Mouse (Mus musculus) kidney, embryonic 15.5 days (tissue): ENCODE measurements at regions not wholly inside any gene's neighbourhood (a gene's known extent, or its start where the extent isn't known, plus 50 kb on each side); places are given as distances from the start of the nearest gene placed in this dataset.

Experiments used
- ATAC-seq: fragments of 200-750 bp; cut with Nextera tagmentation; replicated peaks from 2 replicates; pipeline ENCODE4 v1.8.0; 2017; ENCODE audit warnings: moderate TSS enrichment; ENCODE audit not compliant: low FRiP score
- H3K27ac ChIP-seq: fragments of 300-500 bp; sonication (generic); 2 replicates; pipeline ENCODE4 v1.5.1; 2015; ENCODE audit warnings: mild to moderate bottlenecking, inconsistent platforms
- H3K27me3 ChIP-seq: fragments of 300-500 bp; sonication (generic); 2 replicates; pipeline ENCODE4 v1.6.1; 2015; ENCODE audit warnings: inconsistent platforms
- H3K36me3 ChIP-seq: fragments of 300-500 bp; sonication (generic); 2 replicates; pipeline ENCODE4 v1.6.1; 2015; ENCODE audit warnings: inconsistent platforms
- H3K4me1 ChIP-seq: fragments of 300-500 bp; sonication (generic); 2 replicates; pipeline ENCODE4 v1.6.1; 2015; ENCODE audit warnings: inconsistent platforms
- H3K4me2 ChIP-seq: fragments of 300-500 bp; sonication (generic); 2 replicates; pipeline ENCODE4 v1.6.1; 2015; ENCODE audit warnings: moderate library complexity, mild to moderate bottlenecking, inconsistent platforms
- H3K4me3 ChIP-seq: fragments of 300-500 bp; sonication (generic); replicated peaks from 2 replicates; pipeline ENCODE4 v1.5.1; 2015; ENCODE audit warnings: mild to moderate bottlenecking, inconsistent platforms
- H3K9ac ChIP-seq: fragments of 300-500 bp; sonication (generic); 2 replicates; pipeline ENCODE4 v1.6.1; 2015; ENCODE audit warnings: mild to moderate bottlenecking, inconsistent platforms
- H3K9me3 ChIP-seq: fragments of 300-500 bp; sonication (generic); replicated peaks from 2 replicates; pipeline ENCODE4 v1.6.1; 2016; ENCODE audit warnings: inconsistent platforms
- WGBS: fragments of 180-500 bp; shearing (Covaris S2); methylation state at CpG from one replicate; pipeline ENCODE4 v1.1.7; 2015; ENCODE audit warnings: mixed read lengths; 5-methylcytosine and 5-hydroxymethylcytosine counted together

DNA sequence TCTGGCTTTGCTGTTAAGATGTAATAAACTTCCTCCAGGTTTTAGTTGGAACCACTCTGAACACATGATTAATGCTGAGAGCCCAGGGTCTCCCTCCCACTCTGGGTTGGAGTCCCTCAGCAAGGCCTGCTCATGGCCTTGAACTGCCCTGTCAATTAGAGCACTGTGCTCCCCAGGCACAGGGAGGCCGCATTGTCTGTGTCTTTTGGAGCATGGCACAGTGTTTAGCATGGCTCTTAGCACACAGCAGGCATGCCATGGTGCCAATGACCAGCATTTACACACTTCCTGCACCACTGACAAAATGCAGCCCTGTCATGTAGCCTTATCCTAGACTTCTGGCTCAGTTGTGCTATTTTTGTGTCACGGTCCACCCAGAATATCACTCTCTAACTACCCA is 398.2 kb upstream of the Mmadhc start:
- no peak overlapping the region for H3K27ac ChIP-seq
- no peaks in the 10 kb centered on the region for H3K27me3 ChIP-seq
- H3K9me3 ChIP-seq: no peaks in the 10 kb centered on the region
- no peak overlapping the region for H3K9ac ChIP-seq
- ATAC-seq: peak; percentile 60; the same call in 1 of the 2 replicates
- WGBS: 69% methylated on average over 2 of the region's 2 CpGs
- no peak overlapping the region for H3K4me3 ChIP-seq
- H3K36me3 ChIP-seq: no peaks in the 10 kb centered on the region
- H3K4me2 ChIP-seq: no peak overlapping the region
- peaks cover 10% of the 10 kb centered on the region; the same call in 1 of the 2 replicates for H3K4me1 ChIP-seq

DNA sequence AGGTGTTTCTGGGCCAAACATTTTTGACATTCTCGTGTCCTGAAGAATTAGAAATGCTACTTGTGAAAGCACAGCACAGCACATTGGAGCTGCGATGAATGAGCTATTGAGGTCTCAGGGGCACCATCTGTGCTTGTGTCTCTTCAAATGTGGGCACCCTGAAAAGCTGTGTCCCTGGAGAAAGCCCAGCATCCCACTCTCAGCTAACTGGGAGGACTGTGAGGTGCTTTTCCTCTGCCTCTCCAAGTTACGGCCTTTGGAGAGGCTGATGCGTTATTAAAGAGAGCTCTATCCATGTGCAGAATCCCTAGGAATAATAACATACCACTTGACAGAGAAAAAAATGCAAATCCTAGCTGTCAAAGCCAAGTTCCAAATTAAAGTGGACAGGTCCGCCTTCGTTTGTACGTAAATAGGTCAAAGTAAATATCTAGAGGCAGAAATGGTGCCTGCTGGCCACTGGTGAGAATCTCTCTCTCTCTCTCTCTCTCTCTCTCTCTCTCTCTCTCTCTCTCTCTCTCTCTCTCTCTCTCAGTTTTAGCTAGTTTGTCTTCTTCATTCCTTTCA is 397.3 kb upstream of the Mmadhc start:
- peaks cover 7% of the 10 kb centered on the region; the same call in 1 of the 2 replicates for H3K4me1 ChIP-seq
- H3K9ac ChIP-seq: no peak overlapping the region
- no peak overlapping the region for H3K4me3 ChIP-seq
- H3K4me2 ChIP-seq: no peak overlapping the region
- WGBS: 78% methylated on average over 7 of the region's 7 CpGs
- no peaks in the 10 kb centered on the region for H3K36me3 ChIP-seq
- H3K27me3 ChIP-seq: no peaks in the 10 kb centered on the region
- no peak overlapping the region for H3K27ac ChIP-seq
- no peaks in the 10 kb centered on the region for H3K9me3 ChIP-seq
- ATAC-seq: no peak

DNA sequence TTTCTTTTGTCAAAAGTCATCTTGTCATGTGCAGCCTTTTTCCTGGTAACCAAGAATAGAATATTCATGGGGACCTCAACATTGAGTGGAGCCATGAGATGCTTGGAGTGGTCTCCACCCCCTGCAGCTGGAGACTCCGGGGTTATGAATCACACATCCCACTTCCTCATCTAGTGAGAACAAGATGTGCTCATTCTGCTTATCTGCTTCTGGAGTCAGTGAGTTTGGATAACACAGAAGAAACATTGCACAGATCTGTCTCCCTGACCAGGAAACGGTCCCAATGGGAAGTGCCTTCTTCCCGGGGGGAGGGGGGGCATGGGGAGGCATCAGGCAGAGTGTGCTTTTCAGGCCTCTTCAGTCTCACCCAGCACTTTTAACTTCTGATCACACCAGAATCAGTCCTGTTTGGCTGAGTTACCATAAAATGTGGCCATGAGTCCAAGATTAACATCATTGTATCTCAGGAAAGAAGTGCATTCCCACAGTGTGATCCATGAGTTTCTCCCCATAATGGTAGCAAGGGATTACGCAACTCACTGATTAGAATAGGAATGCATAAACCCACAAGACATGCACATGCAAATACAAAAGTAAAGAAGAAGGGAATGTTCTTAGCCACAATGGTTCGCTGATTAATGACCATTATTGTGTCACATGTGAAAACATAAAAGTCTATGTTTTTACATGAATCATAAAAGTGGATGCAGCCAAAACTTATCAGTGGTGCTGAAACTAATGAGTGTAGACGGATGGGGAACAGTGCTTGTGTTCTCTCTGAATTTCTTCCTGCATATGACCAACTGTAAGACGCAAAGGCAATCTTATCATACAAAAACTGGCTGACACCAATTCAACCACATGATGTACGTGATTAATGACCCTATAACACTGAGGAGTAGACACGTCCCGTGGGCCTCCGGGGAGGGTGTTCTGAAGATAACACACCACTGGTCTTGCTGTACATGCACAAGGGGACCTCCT is 393.8 kb upstream of the Mmadhc start:
- Histone ChIP-seq H3K4me3 (no peak overlapping the region), H3K4me2 (no peak overlapping the region), H3K9ac (no peak overlapping the region), H3K9me3 (no peaks in the 10 kb centered on the region), H3K27ac (no peak overlapping the region), H3K4me1 (peaks cover 3% of the 10 kb centered on the region; the same call in 1 of the 2 replicates), H3K27me3 (no peaks in the 10 kb centered on the region), H3K36me3 (no peaks in the 10 kb centered on the region)
- ATAC-seq: no peak
- 72% methylated on average over 11 of the region's 11 CpGs for WGBS

DNA sequence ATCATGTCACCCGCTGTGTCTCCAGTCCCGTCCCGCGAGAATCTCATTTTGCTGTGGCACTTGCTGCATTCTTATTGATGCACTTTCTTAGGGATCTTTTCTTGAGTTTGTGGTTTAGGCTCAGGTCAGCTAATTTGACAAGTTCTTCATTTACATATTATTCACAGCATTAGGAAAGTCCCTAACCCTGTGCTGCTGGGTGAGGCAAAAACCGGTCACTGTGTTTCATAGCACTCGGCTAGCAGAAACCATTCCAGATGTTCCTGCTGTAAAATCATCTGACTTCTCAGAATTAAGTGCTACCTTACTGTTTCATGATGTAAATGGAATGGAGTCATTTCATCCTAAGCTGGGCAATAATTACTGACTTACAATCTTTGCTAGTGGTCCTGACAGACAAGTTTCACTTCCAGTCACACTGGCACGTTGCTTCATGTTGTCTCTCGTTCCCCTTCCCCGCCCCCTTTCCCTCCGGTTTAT is 391.1 kb upstream of the Mmadhc start:
- no peaks in the 10 kb centered on the region for H3K36me3 ChIP-seq
- no peak overlapping the region for H3K9ac ChIP-seq
- H3K4me1 ChIP-seq: no peaks in the 10 kb centered on the region
- H3K9me3 ChIP-seq: no peaks in the 10 kb centered on the region
- no peak for ATAC-seq
- no peak overlapping the region for H3K27ac ChIP-seq
- H3K4me3 ChIP-seq: no peak overlapping the region
- H3K27me3 ChIP-seq: no peaks in the 10 kb centered on the region
- no peak overlapping the region for H3K4me2 ChIP-seq
- WGBS: 85% methylated on average over 10 of the region's 10 CpGs

DNA sequence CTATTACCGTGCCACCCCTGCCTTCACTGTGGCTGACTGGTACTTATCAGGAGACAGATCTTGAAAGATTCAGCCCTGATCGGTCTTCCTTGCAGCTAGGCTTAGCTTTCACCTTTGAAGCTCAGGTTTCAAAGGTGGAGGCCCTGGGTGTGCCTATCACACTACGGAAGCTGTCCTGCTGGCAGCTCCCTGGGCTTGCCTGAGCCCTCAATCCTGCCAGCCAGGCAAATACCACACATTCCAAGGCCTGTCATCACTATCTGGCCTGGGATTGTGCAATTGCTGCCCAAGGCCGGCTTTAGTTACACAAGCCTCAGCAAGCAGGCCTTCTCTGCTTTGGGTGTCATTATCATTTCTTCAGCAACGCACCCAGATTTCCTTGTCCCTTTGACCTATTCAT is 390.6 kb upstream of the Mmadhc start:
- no peak overlapping the region for H3K4me2 ChIP-seq
- no peaks in the 10 kb centered on the region for H3K27me3 ChIP-seq
- H3K9me3 ChIP-seq: no peaks in the 10 kb centered on the region
- no peak overlapping the region for H3K9ac ChIP-seq
- H3K4me1 ChIP-seq: no peaks in the 10 kb centered on the region
- no peak overlapping the region for H3K4me3 ChIP-seq
- WGBS: 37% methylated on average over 5 of the region's 5 CpGs
- peak; percentile 86 for ATAC-seq
- no peaks in the 10 kb centered on the region for H3K36me3 ChIP-seq
- H3K27ac ChIP-seq: no peak overlapping the region

DNA sequence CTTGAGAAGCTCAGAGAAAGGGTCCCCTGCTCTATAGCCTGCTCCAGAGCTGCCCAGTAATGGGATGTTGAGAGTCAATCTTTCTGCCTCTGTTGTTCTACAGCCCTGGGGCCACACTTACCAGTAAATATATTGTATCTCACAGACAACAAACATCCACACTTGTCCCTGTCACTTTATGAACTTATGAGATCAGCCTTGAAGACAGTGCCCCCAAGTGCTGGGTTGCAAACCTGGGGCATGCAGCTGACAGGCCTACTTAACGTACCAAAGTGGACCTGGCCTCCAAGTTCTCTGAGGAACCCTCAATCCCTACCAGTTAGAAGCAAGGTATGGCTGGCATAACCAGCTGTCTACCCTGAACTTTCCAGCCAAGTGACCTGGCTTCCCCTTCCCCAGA is 380.9 kb upstream of the Mmadhc start:
- Histone ChIP-seq H3K36me3 (no peaks in the 10 kb centered on the region), H3K27ac (no peak overlapping the region), H3K27me3 (no peaks in the 10 kb centered on the region), H3K4me1 (no peaks in the 10 kb centered on the region), H3K4me2 (no peak overlapping the region), H3K4me3 (no peak overlapping the region), H3K9ac (no peak overlapping the region), H3K9me3 (no peaks in the 10 kb centered on the region)
- 86% methylated on average over 1 of the region's 1 CpGs for WGBS
- ATAC-seq: no peak

DNA sequence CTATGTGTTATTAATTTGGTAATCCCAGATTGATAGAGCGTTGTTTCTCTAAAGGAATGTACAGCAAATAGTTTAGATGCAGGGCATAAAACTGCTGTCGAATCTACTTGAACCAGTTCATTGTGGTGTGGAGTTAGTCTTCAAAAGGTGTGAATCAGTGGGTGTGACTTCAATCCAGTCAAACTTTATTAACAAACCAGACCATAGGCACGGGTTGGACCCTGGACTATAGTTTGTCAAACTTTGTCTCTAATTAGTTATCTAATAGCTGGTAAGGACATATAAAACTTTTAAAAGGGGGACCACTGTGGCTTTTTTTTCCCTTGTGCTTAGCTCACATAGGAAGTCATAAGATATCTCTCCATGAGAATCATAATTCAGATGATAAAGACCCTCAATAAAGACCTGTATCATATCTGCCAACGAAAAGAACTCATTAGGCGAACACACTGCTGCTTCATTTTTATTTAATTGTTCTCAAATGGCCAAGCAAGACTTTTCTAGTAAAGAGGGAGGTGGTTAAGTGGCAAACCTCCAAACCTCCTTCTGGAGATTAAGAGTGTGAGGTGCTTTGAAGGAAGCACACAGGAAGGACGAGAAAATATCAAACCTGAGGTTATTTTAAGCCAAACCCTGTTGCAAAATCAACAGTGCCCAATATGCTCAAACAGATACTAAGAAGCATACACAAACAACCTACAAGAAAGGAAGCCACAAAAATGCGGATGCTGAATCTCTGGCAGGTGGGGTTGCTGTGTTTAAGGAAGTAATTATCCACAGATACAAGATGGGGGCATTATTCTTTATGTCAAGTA is 379.3 kb upstream of the Mmadhc start:
- Histone ChIP-seq H3K9ac (no peak overlapping the region), H3K4me3 (no peak overlapping the region), H3K9me3 (no peaks in the 10 kb centered on the region), H3K27ac (no peak overlapping the region), H3K4me1 (no peaks in the 10 kb centered on the region), H3K36me3 (no peaks in the 10 kb centered on the region), H3K4me2 (no peak overlapping the region), H3K27me3 (no peaks in the 10 kb centered on the region)
- no peak for ATAC-seq
- WGBS: 88% methylated on average over 7 of the region's 7 CpGs

DNA sequence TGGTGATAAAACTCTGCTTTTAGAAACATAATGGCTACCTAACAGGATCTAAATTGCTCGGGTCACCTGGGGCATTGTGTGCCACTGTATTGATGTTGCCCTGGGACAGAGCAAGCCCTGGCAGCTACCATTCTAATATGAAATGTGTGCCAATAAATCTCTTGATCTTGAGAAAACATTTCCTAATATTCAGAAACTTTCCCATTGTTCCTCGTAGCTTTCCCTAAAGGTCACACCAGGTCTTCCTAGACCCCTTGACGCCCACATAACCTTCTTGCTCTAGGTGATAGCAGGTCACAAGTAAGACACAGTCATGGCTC is 378.2 kb upstream of the Mmadhc start:
- no peak overlapping the region for H3K9ac ChIP-seq
- 80% methylated on average over 3 of the region's 3 CpGs for WGBS
- no peak overlapping the region for H3K27ac ChIP-seq
- no peaks in the 10 kb centered on the region for H3K27me3 ChIP-seq
- H3K36me3 ChIP-seq: no peaks in the 10 kb centered on the region
- H3K9me3 ChIP-seq: no peaks in the 10 kb centered on the region
- no peak overlapping the region for H3K4me2 ChIP-seq
- H3K4me1 ChIP-seq: no peaks in the 10 kb centered on the region
- H3K4me3 ChIP-seq: no peak overlapping the region
- no peak for ATAC-seq

DNA sequence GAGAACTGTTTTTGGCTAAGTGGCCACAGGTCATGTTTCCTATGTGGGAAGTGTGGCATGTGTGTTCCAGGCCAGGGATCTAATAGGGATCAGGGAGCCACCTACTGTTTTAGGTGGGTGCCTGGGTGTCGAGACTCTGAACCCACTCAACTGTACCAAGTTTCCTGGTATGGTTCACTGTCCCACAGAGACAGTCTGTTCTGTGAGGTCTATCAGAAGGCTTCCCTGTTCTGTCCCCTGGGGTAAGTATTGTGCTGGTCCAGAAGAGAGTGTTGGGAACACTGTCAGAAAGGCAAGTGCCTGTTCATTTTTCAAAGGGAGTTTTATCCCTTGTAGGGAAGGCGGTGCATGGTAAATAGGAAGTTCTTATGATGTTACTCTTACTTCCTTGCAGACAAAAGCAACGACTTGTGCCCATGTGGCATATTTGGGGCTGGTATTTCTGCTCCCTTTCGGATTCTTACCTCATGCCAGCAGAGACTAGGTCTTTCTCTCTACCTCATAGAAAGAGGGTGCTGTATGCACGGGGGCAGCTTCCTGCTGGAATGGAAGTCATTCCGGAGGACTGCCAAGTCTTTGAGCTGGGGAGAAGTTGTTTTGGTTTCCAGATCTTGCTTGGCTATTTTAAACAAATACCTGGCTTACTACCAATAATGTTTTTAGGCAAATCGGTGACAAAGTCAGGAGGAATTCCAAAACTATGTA is 377.7 kb upstream of the Mmadhc start:
- Histone ChIP-seq H3K9ac (no peak overlapping the region), H3K9me3 (no peaks in the 10 kb centered on the region), H3K4me2 (no peak overlapping the region), H3K4me3 (no peak overlapping the region), H3K27me3 (no peaks in the 10 kb centered on the region), H3K27ac (no peak overlapping the region), H3K4me1 (no peaks in the 10 kb centered on the region), H3K36me3 (no peaks in the 10 kb centered on the region)
- 80% methylated on average over 7 of the region's 7 CpGs for WGBS
- no peak for ATAC-seq

DNA sequence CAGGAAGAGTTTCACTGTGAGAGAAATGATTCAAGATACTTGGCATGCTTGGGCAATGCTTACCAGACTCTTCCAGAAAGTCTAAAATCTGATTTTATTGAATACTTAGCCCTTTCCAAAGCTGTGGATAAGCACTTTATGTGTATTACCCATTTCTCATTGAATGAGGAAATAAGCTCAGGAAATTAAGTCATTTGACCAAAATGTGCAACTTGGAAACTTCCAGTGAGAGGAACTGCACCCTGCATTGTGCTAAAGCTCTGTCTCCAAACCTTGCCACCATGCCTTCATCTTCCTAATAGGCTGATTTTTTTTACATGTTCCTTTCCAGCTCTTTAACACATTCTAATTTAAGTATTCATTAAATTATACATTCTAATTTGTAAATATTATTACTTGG is 372.7 kb upstream of the Mmadhc start:
- H3K27ac ChIP-seq: no peak overlapping the region
- H3K4me3 ChIP-seq: no peak overlapping the region
- H3K36me3 ChIP-seq: no peaks in the 10 kb centered on the region
- no peak for ATAC-seq
- H3K4me2 ChIP-seq: no peak overlapping the region
- H3K27me3 ChIP-seq: no peaks in the 10 kb centered on the region
- H3K9me3 ChIP-seq: no peaks in the 10 kb centered on the region
- H3K9ac ChIP-seq: no peak overlapping the region
- no peaks in the 10 kb centered on the region for H3K4me1 ChIP-seq

DNA sequence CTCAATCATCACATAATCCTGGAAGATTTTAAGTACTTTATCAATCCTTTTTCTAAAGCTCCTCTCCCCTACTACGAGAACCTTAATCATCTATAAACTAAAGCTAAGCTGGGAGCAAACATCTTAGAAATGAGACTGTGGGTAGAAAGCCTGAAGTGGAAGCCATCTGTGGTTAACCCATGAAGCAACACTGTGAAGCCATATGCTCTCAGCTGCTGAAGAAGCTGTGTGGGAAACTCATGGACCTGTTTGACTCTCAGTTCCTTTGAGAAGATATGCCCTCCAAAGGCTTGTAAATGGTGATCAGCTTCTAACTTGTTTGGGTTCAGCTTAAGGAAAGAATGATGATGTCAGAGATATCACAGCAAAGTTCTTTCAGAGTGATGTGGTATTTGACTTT is 372.2 kb upstream of the Mmadhc start:
- no peak overlapping the region for H3K4me3 ChIP-seq
- ATAC-seq: no peak
- H3K27me3 ChIP-seq: no peaks in the 10 kb centered on the region
- no peak overlapping the region for H3K9ac ChIP-seq
- H3K4me2 ChIP-seq: no peak overlapping the region
- H3K36me3 ChIP-seq: no peaks in the 10 kb centered on the region
- 93% methylated on average over 1 of the region's 1 CpGs for WGBS
- H3K27ac ChIP-seq: no peak overlapping the region
- H3K4me1 ChIP-seq: no peaks in the 10 kb centered on the region
- H3K9me3 ChIP-seq: no peaks in the 10 kb centered on the region
